Mouse (Mus musculus): ENCODE results near the gene Tomt. TPM values are rescaled to one million over a fixed set of nuclear protein-coding genes. Genes with fewer than 3 reads are reported as not detected.
"Not testable (repeated sequence)": the region's sequence is repeated elsewhere in the genome, so short reads cannot be mapped to it uniquely, and the experiment has no call there.

The Tomt gene
- polyA plus RNA-seq (2012; rRNA removed) (0.18 and 0.23 TPM in 2 replicates), polyA plus RNA-seq (2014; fragmentation: Nextera tagmentation; extraction: Ambion mirVana) (0.29 and 0.41 TPM in 2 replicates)

GRCm38 (mm10) chr7:101906287-101906681, at the start of gene Tomt:
Tomt (minus strand) TSS chr7:101906359.
- Histone ChIP-seq H3K27me3 (ENCODE audit: control insufficient read depth, insufficient read depth, low read length) (no peaks in the 10 kb centered on the region), H3K36me3 (ENCODE audit: control insufficient read depth, insufficient read depth, low read length) (peaks cover 20% of the 10 kb centered on the region), H3K4me1 (ENCODE audit: control insufficient read depth, insufficient read depth, low read length) (peaks cover 12% of the 10 kb centered on the region), H3K9me3 (ENCODE audit: control insufficient read depth, low read length) (no peaks in the 10 kb centered on the region), H3K4me2 (replicated peaks; ENCODE audit: low read depth, low read length, severe bottlenecking) (peak within 1 kb of the TSS; percentile 64), H3K4me3 (replicated peaks; ENCODE audit: low read length) (peak within 1 kb of the TSS; percentile 80), H3K27ac (replicated peaks; ENCODE audit: low read depth, low read length) (peak within 1 kb of the TSS; percentile 96), H3K9ac (ENCODE audit: low read depth, low read length, severe bottlenecking) (peak within 1 kb of the TSS; percentile 82)
- ATAC-seq (ENCODE audit: low FRiP score, low read depth): no peak
- DNase-seq (ENCODE audit: low spot score): no peak
- WGBS: 12% methylated on average over 11 of the region's 11 CpGs
- no peak for TF ChIP-seq POLR2A (IDR thresholded peaks at IDR 0.05; ENCODE audit: borderline replicate concordance, extremely low read depth, insufficient read depth, insufficient read length)

GRCm38 (mm10) chr7:101955862-101956261, 49.7 kb upstream of the Tomt start:
- Histone ChIP-seq H3K4me2 (replicated peaks; ENCODE audit: low read depth, low read length, severe bottlenecking) (no peak overlapping the region), H3K27me3 (ENCODE audit: control insufficient read depth, insufficient read depth, low read length) (no peaks in the 10 kb centered on the region), H3K9me3 (ENCODE audit: control insufficient read depth, low read length) (no peaks in the 10 kb centered on the region), H3K36me3 (ENCODE audit: control insufficient read depth, insufficient read depth, low read length) (no peaks in the 10 kb centered on the region), H3K27ac (replicated peaks; ENCODE audit: low read depth, low read length) (no peak overlapping the region), H3K4me1 (ENCODE audit: control insufficient read depth, insufficient read depth, low read length) (no peaks in the 10 kb centered on the region), H3K4me3 (replicated peaks; ENCODE audit: low read length) (no peak overlapping the region), H3K9ac (ENCODE audit: low read depth, low read length, severe bottlenecking) (no peak overlapping the region)
- WGBS: 80% methylated on average over 4 of the region's 4 CpGs
- ATAC-seq (ENCODE audit: low FRiP score, low read depth) (no peak), DNase-seq (ENCODE audit: low spot score) (no peak)
- no peak for TF ChIP-seq POLR2A (IDR thresholded peaks at IDR 0.05; ENCODE audit: borderline replicate concordance, extremely low read depth, insufficient read depth, insufficient read length)

GRCm38 (mm10) chr7:101955276-101955675, 49.1 kb upstream of the Tomt start:
- TF ChIP-seq POLR2A (IDR thresholded peaks at IDR 0.05; ENCODE audit: borderline replicate concordance, extremely low read depth, insufficient read depth, insufficient read length): no peak
- Histone ChIP-seq H3K4me1 (ENCODE audit: control insufficient read depth, insufficient read depth, low read length) (no peaks in the 10 kb centered on the region), H3K4me3 (replicated peaks; ENCODE audit: low read length) (no peak overlapping the region), H3K27ac (replicated peaks; ENCODE audit: low read depth, low read length) (no peak overlapping the region), H3K4me2 (replicated peaks; ENCODE audit: low read depth, low read length, severe bottlenecking) (no peak overlapping the region), H3K27me3 (ENCODE audit: control insufficient read depth, insufficient read depth, low read length) (no peaks in the 10 kb centered on the region), H3K36me3 (ENCODE audit: control insufficient read depth, insufficient read depth, low read length) (no peaks in the 10 kb centered on the region), H3K9ac (ENCODE audit: low read depth, low read length, severe bottlenecking) (no peak overlapping the region), H3K9me3 (ENCODE audit: control insufficient read depth, low read length) (no peaks in the 10 kb centered on the region)
- 91% methylated on average over 2 of the region's 2 CpGs for WGBS
- ATAC-seq (ENCODE audit: low FRiP score, low read depth): no peak
- DNase-seq (ENCODE audit: low spot score): no peak

GRCm38 (mm10) chr7:101954163-101954562, 48.0 kb upstream of the Tomt start:
- ATAC-seq (ENCODE audit: low FRiP score, low read depth) (no peak), DNase-seq (ENCODE audit: low spot score) (no peak)
- no peaks in the 10 kb centered on the region for H3K4me1 ChIP-seq (ENCODE audit: control insufficient read depth, insufficient read depth, low read length)
- TF ChIP-seq POLR2A (IDR thresholded peaks at IDR 0.05; ENCODE audit: borderline replicate concordance, extremely low read depth, insufficient read depth, insufficient read length): no peak
- no peaks in the 10 kb centered on the region for H3K9me3 ChIP-seq (ENCODE audit: control insufficient read depth, low read length)
- H3K4me2 ChIP-seq (replicated peaks; ENCODE audit: low read depth, low read length, severe bottlenecking): no peak overlapping the region
- H3K9ac ChIP-seq (ENCODE audit: low read depth, low read length, severe bottlenecking): no peak overlapping the region
- 94% methylated on average over 2 of the region's 2 CpGs for WGBS
- H3K4me3 ChIP-seq (replicated peaks; ENCODE audit: low read length): no peak overlapping the region
- no peaks in the 10 kb centered on the region for H3K36me3 ChIP-seq (ENCODE audit: control insufficient read depth, insufficient read depth, low read length)
- H3K27me3 ChIP-seq (ENCODE audit: control insufficient read depth, insufficient read depth, low read length): no peaks in the 10 kb centered on the region
- H3K27ac ChIP-seq (replicated peaks; ENCODE audit: low read depth, low read length): no peak overlapping the region

GRCm38 (mm10) chr7:101952098-101952497, 45.9 kb upstream of the Tomt start:
- no peak overlapping the region for H3K4me2 ChIP-seq (replicated peaks; ENCODE audit: low read depth, low read length, severe bottlenecking)
- no peaks in the 10 kb centered on the region for H3K36me3 ChIP-seq (ENCODE audit: control insufficient read depth, insufficient read depth, low read length)
- H3K4me3 ChIP-seq (replicated peaks; ENCODE audit: low read length): no peak overlapping the region
- TF ChIP-seq POLR2A (IDR thresholded peaks at IDR 0.05; ENCODE audit: borderline replicate concordance, extremely low read depth, insufficient read depth, insufficient read length): no peak
- WGBS: 29% methylated on average over 2 of the region's 2 CpGs
- ATAC-seq (ENCODE audit: low FRiP score, low read depth) (no peak), DNase-seq (ENCODE audit: low spot score) (peak; percentile 6)
- H3K9ac ChIP-seq (ENCODE audit: low read depth, low read length, severe bottlenecking): no peak overlapping the region
- no peaks in the 10 kb centered on the region for H3K27me3 ChIP-seq (ENCODE audit: control insufficient read depth, insufficient read depth, low read length)
- H3K4me1 ChIP-seq (ENCODE audit: control insufficient read depth, insufficient read depth, low read length): no peaks in the 10 kb centered on the region
- no peak overlapping the region for H3K27ac ChIP-seq (replicated peaks; ENCODE audit: low read depth, low read length)
- H3K9me3 ChIP-seq (ENCODE audit: control insufficient read depth, low read length): no peaks in the 10 kb centered on the region

- Histone ChIP-seq H3K9ac (ENCODE audit: low read depth, low read length, severe bottlenecking) (no peak overlapping the region), H3K27ac (replicated peaks; ENCODE audit: low read depth, low read length) (no peak overlapping the region), H3K27me3 (ENCODE audit: control insufficient read depth, insufficient read depth, low read length) (no peaks in the 10 kb centered on the region), H3K36me3 (ENCODE audit: control insufficient read depth, insufficient read depth, low read length) (no peaks in the 10 kb centered on the region), H3K4me1 (ENCODE audit: control insufficient read depth, insufficient read depth, low read length) (no peaks in the 10 kb centered on the region), H3K4me2 (replicated peaks; ENCODE audit: low read depth, low read length, severe bottlenecking) (no peak overlapping the region), H3K9me3 (ENCODE audit: control insufficient read depth, low read length) (no peaks in the 10 kb centered on the region), H3K4me3 (replicated peaks; ENCODE audit: low read length) (no peak overlapping the region)
- 94% methylated on average over 1 of the region's 1 CpGs for WGBS
- ATAC-seq (ENCODE audit: low FRiP score, low read depth) (no peak), DNase-seq (ENCODE audit: low spot score) (no peak)
- no peak for TF ChIP-seq POLR2A (IDR thresholded peaks at IDR 0.05; ENCODE audit: borderline replicate concordance, extremely low read depth, insufficient read depth, insufficient read length)
Measured at GRCm38 (mm10) chr7:101951648-101952047, 45.5 kb upstream of the Tomt start.

GRCm38 (mm10) chr7:101949008-101949407, 42.8 kb upstream of the Tomt start:
- 90% methylated on average over 5 of the region's 5 CpGs for WGBS
- not testable (repeated sequence) for H3K4me2 ChIP-seq (replicated peaks; ENCODE audit: low read depth, low read length, severe bottlenecking); H3K9me3 ChIP-seq (ENCODE audit: control insufficient read depth, low read length); H3K27me3 ChIP-seq (ENCODE audit: control insufficient read depth, insufficient read depth, low read length); DNase-seq (ENCODE audit: low spot score); H3K4me1 ChIP-seq (ENCODE audit: control insufficient read depth, insufficient read depth, low read length); H3K36me3 ChIP-seq (ENCODE audit: control insufficient read depth, insufficient read depth, low read length); H3K27ac ChIP-seq (replicated peaks; ENCODE audit: low read depth, low read length); ATAC-seq (ENCODE audit: low FRiP score, low read depth); H3K4me3 ChIP-seq (replicated peaks; ENCODE audit: low read length); H3K9ac ChIP-seq (ENCODE audit: low read depth, low read length, severe bottlenecking)
